In the genomic region with DNA sequence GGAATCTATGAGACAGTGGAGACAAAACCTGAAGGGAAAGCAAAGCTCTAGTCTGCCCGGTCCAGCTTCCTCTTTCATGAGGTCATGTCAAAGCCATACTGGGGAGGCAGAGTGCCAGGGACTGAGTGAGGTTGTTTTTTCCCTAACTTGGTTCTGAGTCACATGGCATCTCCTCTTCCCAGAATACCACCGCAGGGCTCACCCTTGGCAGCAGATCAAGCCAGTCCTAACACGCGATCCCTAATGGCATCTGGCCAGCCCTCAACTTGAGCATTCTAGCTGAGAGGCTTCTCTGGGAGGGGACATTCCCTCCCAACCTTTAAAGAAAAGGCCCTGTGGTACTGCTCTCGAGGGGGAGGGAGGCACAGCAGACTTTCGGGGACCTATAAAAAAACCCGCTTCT, we compare ENCODE assay signal across 8 mouse cellular contexts. TPM values are rescaled to one million over a fixed set of nuclear protein-coding genes. Genes with fewer than 3 reads are reported as not detected.
DNase-seq lines count a peak whose midpoint lies in the region; ATAC-seq and TF ChIP-seq lines count a peak whose summit lies in the region.

No protein-coding gene starts in this region.

- no peak overlapping the region for H3K4me2 ChIP-seq in forebrain, postnatal 0 days (ENCODE audit: low read depth)

- ATAC-seq in forebrain, postnatal 0 days, result peak; percentile 42
- ATAC-seq in monocyte, adult 5-6 weeks (replicated peaks; ENCODE audit: insufficient number of reproducible peaks, low FRiP score, low TSS enrichment, poor library complexity, severe bottlenecking), result peak; percentile 54

- no peaks in the 10 kb centered on the region for H3K4me1 ChIP-seq in forebrain, postnatal 0 days (ENCODE audit: insufficient read depth)

- H3K27ac ChIP-seq in left cerebral cortex, adult 2 months, result peak overlapping the region; percentile 70
- no peak overlapping the region for H3K27ac ChIP-seq in forebrain, postnatal 0 days (ENCODE audit: low read depth, low read length)

- H3K27me3 ChIP-seq in forebrain, postnatal 0 days (ENCODE audit: insufficient read depth, low read length), result no peaks in the 10 kb centered on the region

- peak in 1 of 2 experiments; percentile 61 for DNase-seq in left cerebral cortex, adult 2 months (ENCODE audit: extremely low spot score in 1 of 2, low spot score in 2 of 2)
- DNase-seq in left cerebral cortex, adult 8-10 months (ENCODE audit: low spot score in 2 of 2), result no peak
- peak; percentile 99 for DNase-seq in adipocyte (ENCODE audit: low spot score)
- DNase-seq in forebrain, postnatal 0 days, result peak; percentile 73
- DNase-seq in heart, postnatal 4 days, result peak; percentile 98
- DNase-seq in left cerebral cortex, postnatal 4 days, result peak; percentile 81
- DNase-seq in B cell, adult 2 months, result no peak

- intact Hi-C loops in left cerebral cortex, adult 2 months (cut with DNase I), result no loop called here
- intact Hi-C loops in left cerebral cortex, postnatal 4 days (cut with DNase I), result no loop called here

- no peaks in the 10 kb centered on the region for H3K9me3 ChIP-seq in forebrain, postnatal 0 days (ENCODE audit: low read length)

- H3K4me3 ChIP-seq in left cerebral cortex, adult 2 months, result no peak overlapping the region
- H3K4me3 ChIP-seq in forebrain, postnatal 0 days (ENCODE audit: low read depth, low read length), result no peak overlapping the region

- H3K36me3 ChIP-seq in forebrain, postnatal 0 days (ENCODE audit: insufficient read depth), result no peaks in the 10 kb centered on the region

- TF ChIP-seq CTCF in left cerebral cortex, adult 2 months (IDR thresholded peaks at IDR 0.05), result no peak
- no peak for TF ChIP-seq CTCF in forebrain, postnatal 0 days (IDR thresholded peaks at IDR 0.05; ENCODE audit: low read depth)

- 27% methylated on average over 7 of the region's 7 CpGs for WGBS in forebrain, postnatal 0 days

- no peak overlapping the region for H3K9ac ChIP-seq in forebrain, postnatal 0 days

RNA-seq across cellular contexts. Expression of gene Ier3, which starts 8.2 kb away (rescaled TPM):
- 10 to 100 TPM; 14.7 to 17.5 TPM for total RNA-seq in left cerebral cortex, adult 2 months (2021)
- 10 to 100 TPM; 11.1 to 17.3 (median 15.2) TPM for total RNA-seq in left cerebral cortex, adult 8-10 months (2022)
- total RNA-seq in forebrain, postnatal 0 days (2014; rRNA removed), result 8.9 and 9.0 TPM in 2 replicates
- 13.0 and 13.1 TPM in 2 replicates for polyA plus RNA-seq in forebrain, postnatal 0 days (2015; fragmentation: Nextera tagmentation; extraction: Ambion mirVana)
- total RNA-seq in heart, postnatal 4 days (2021), result 10 to 100 TPM; 39.7 to 42.5 TPM
- 1 to 10 TPM; 4.8 to 5.1 TPM for total RNA-seq in left cerebral cortex, postnatal 4 days (2021)
- total RNA-seq in monocyte, adult 5-6 weeks (2017), result 17.2 to 77.7 TPM (median 52.8 TPM) in 3 replicates

RNA-seq across cellular contexts. Expression of gene Flot1, which starts 9.8 kb away (rescaled TPM):
- 100 to 1,000 TPM; 137 to 144 TPM for total RNA-seq in left cerebral cortex, adult 2 months (2021)
- total RNA-seq in left cerebral cortex, adult 8-10 months (2022), result 100 to 1,000 TPM; 118 to 151 (median 137) TPM
- total RNA-seq in forebrain, postnatal 0 days (2014; rRNA removed), result 90.4 and 103 TPM in 2 replicates
- polyA plus RNA-seq in forebrain, postnatal 0 days (2015; fragmentation: Nextera tagmentation; extraction: Ambion mirVana), result 104 and 113 TPM in 2 replicates
- 100 to 1,000 TPM in 1 of 2 experiments, 10 to 100 TPM in 1; 97.8 to 105 TPM for total RNA-seq in heart, postnatal 4 days (2021)
- 100 to 1,000 TPM; 113 TPM for total RNA-seq in left cerebral cortex, postnatal 4 days (2021)
- 70.0 to 84.2 TPM (median 77.9 TPM) in 3 replicates for total RNA-seq in monocyte, adult 5-6 weeks (2017)

RNA-seq across cellular contexts. Expression of gene Tubb5, which starts 24.9 kb away (rescaled TPM):
- 100 to 1,000 TPM; 417 to 433 TPM for total RNA-seq in left cerebral cortex, adult 2 months (2021)
- total RNA-seq in left cerebral cortex, adult 8-10 months (2022), result 100 to 1,000 TPM; 430 to 459 (median 451) TPM
- 3,707 and 3,724 TPM in 2 replicates for total RNA-seq in forebrain, postnatal 0 days (2014; rRNA removed)
- 2,151 and 2,226 TPM in 2 replicates for polyA plus RNA-seq in forebrain, postnatal 0 days (2015; fragmentation: Nextera tagmentation; extraction: Ambion mirVana)
- total RNA-seq in heart, postnatal 4 days (2021), result 100 to 1,000 TPM; 908 to 913 TPM
- total RNA-seq in left cerebral cortex, postnatal 4 days (2021), result 1,000 to 10,000 TPM; 2,525 to 2,580 TPM
- total RNA-seq in monocyte, adult 5-6 weeks (2017), result 138 to 179 TPM (median 139 TPM) in 3 replicates

RNA-seq across cellular contexts. Expression of gene Mdc1, which starts 28.1 kb away (rescaled TPM):
- total RNA-seq in left cerebral cortex, adult 2 months (2021), result 10 to 100 TPM; 14.6 to 17.8 TPM
- total RNA-seq in left cerebral cortex, adult 8-10 months (2022), result 10 to 100 TPM; 13.8 to 21.2 (median 18.2) TPM
- total RNA-seq in forebrain, postnatal 0 days (2014; rRNA removed), result 15.3 and 20.4 TPM in 2 replicates
- polyA plus RNA-seq in forebrain, postnatal 0 days (2015; fragmentation: Nextera tagmentation; extraction: Ambion mirVana), result 3.0 and 4.4 TPM in 2 replicates
- 10 to 100 TPM; 37.9 to 40.6 TPM for total RNA-seq in heart, postnatal 4 days (2021)
- 10 to 100 TPM; 30.1 to 30.4 TPM for total RNA-seq in left cerebral cortex, postnatal 4 days (2021)
- 10.9 to 26.0 TPM (median 11.1 TPM) in 3 replicates for total RNA-seq in monocyte, adult 5-6 weeks (2017)

RNA-seq across cellular contexts. Expression of gene Nrm, which starts 47.9 kb away (rescaled TPM):
- total RNA-seq in left cerebral cortex, adult 2 months (2021), result 1 to 10 TPM; 2.1 to 4.1 TPM
- 1 to 10 TPM; 2.6 to 3.4 (median 3.0) TPM for total RNA-seq in left cerebral cortex, adult 8-10 months (2022)
- total RNA-seq in forebrain, postnatal 0 days (2014; rRNA removed), result 6.1 and 9.7 TPM in 2 replicates
- 13.1 and 15.6 TPM in 2 replicates for polyA plus RNA-seq in forebrain, postnatal 0 days (2015; fragmentation: Nextera tagmentation; extraction: Ambion mirVana)
- total RNA-seq in heart, postnatal 4 days (2021), result 10 to 100 TPM; 26.3 to 32.2 TPM
- total RNA-seq in left cerebral cortex, postnatal 4 days (2021), result 1 to 10 TPM; 6.1 to 7.0 TPM
- 18.1 to 25.9 TPM (median 25.6 TPM) in 3 replicates for total RNA-seq in monocyte, adult 5-6 weeks (2017)

Comparison
In these comparisons a context has a peak if more than half of its experiments do, and no peak if none do; other contexts are left out.
1. DNase-seq: peak in adipocyte (single experiment), forebrain, postnatal 0 days (single experiment), heart, postnatal 4 days (single experiment) and left cerebral cortex, postnatal 4 days (single experiment); none in left cerebral cortex, adult 8-10 months (0 of 2) and B cell, adult 2 months (0 of 2).